Mouse (Mus musculus) hindlimb bud, embryonic 11.5 days (tissue): Measurements from ENCODE around the gene Hspa1l.
A peak's percentile ranks its signal among the peaks of the same experiment; 100 is the strongest.
"Not testable (repeated sequence)": the region's sequence is repeated elsewhere in the genome, so short reads cannot be mapped to it uniquely, and the experiment has no call there.

Experiments
- DNase-seq: peaks from one replicate; pipeline ENCODE4 v3.0.0-alpha.2; 2012; ENCODE audit warnings: low read depth, low spot score; ENCODE audit errors: extremely low spot score

Hspa1l gene

DNA sequence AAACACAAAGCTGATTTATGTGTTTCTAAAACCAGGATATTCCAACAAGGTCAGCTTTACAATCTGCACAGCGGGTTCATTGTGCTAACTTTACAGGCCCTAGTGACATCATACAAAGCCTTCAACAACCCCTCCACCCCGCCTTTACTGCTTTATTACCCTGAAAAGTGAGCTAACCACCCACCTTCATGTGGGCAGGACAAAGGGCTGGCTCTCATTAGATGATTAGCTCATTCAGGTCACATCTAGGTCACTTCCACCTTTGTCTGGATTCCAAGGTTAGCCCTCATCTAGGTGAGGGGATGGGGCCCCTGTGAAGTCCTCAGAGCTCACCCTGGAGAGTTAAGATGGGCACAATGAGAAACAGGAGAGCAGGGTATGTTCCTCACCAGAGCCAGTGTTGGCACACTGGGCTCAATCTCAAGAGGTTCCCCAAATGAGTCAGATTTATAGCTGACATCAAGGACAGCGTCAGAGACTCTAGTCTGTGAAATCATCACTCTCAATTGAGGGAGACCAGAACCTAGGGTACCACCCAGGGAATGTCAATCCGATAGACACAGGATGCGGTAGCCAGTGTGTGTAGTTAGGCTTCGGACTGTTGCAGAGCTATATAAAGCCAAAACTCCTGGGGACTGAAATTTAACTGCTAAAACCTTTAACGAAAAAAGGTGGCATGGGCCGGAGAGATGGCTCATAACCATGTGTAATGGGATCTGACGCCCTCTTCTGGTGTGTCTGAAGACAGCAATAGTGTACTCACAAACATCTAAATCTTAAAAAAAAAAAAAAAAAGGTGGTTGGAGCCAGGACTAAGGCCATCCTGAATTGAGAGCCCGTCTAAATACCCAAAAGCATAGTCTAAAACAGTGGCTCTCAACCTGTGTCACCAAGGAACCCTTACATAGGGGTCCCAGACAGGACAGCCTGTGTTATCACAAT, 21.7 kb upstream of the Hspa1l start:
- no peak for DNase-seq

DNA sequence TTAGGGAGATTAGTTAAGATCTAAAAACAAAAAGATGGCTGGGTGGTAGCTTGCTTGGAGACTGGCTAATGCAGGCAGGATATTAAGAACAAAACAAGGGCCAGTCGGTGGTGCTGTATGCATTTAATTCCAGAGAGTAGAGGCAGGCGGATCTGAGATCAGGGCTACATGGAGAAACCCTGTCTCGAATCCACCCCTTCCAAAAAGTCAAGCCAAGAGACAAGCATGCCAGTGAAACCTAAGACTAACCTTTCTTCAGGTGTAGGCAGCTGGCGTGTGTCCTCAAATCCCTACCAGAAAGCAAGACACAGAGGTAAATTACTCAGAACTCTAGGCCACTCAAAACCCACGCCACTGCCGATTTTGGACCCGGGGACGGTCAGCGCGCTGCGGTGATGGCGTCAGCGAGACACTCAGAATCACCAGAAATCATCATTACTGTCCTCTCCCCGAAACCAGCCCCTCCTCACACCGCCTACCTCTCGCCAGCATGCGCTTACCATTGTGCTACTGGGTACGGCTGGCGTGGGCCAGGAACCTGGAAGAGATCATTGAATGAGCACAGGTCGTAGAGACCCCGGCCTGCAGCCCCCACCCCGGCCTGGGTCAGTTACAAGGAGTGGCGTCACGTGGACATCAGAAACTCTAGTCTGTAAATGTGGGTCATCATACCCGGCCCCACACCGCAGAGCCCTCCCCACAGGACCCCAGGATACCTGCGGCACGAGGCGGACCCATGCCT, 20.7 kb upstream of the Hspa1l start:
- DNase-seq, result no peak

DNA sequence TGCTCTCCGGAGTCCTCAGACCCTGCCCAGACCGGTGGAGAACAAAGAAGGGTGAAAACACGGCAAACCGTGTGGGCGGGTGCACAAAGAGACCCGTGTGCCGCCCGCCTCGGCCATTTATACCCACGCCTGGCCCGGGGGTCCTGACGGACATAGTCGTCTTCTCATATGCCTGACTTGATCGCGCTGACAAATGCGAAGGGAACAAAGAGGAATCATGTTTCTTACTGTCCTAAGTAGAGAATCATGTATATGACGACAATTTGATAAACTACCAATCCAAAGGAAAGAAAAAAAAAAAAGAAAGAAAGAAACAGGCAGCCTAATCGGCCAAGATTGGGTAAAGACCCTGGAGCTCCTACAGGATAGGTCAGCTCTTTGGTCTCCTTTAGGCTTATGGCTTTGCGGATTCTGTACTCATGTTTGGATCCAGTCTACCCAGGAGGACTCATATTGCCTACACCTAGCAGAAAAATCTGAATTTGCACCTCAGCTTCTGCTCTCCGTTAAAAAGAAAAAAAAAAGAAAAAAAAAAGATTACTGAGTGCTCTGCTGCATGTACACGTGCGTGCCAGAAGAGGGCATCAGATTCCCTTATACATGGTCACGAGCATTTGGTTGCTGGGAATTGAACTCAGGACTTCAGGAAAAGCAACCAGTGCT, 20.0 kb upstream of the Hspa1l start:
- peak; percentile 96 for DNase-seq

DNA sequence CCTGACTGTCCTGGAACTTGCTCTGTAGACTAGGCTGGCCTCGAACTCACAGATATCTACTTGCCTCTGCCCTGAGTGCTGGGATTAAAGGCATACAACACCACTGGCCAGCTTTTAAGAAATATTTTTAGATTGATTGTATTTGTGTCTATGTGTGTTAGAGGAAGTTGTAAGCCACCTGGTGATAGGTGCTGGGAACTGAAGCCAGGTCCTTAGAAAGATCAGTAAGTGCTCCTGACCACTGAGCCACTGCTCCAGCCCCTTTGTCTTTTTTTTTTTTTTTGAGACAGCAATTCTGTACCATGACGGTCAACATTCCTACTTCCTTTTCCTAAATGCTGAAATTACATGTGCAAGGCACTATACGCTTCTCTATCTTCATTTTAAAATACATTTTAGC, 19.2 kb upstream of the Hspa1l start:
- DNase-seq, result no peak

DNA sequence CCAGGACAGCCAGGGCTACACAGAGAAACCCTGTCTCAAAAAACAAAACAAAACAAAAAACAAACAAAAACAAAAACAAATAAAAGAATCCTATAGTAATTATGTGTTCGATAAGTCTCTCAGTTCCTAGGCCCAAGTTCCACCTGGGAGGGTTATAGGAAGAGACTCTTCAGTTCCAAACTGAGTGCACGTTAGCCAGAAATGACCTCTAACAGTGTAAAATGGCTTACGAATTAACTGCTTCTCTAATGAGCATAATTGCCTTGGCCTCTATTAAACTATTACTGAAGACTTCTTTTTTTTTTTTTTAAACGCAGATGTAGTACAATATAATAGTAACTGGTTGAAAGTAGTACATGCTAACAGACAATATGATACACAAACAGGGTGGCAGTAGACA, 18.6 kb upstream of the Hspa1l start:
- DNase-seq, result no peak

DNA sequence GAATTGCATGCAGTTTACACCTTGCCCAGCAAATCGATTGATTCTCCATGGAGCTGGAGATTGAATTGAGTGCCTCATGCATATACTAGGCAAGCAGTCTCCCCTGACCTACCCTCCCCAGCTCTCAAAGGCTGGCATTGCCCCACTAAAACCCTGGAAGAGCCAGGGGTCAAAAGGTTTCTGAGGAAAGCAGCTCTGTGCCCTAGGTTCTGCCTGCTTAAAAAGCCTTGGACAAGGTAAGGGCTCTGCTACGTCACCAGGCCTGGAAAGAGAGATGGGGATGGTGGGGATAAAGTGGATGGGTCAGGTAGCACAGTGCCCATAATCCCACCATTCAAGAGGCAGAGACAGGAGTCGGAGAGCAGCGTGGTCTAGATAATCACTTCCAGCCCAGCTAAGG, 17.7 kb upstream of the Hspa1l start:
- no peak for DNase-seq

DNA sequence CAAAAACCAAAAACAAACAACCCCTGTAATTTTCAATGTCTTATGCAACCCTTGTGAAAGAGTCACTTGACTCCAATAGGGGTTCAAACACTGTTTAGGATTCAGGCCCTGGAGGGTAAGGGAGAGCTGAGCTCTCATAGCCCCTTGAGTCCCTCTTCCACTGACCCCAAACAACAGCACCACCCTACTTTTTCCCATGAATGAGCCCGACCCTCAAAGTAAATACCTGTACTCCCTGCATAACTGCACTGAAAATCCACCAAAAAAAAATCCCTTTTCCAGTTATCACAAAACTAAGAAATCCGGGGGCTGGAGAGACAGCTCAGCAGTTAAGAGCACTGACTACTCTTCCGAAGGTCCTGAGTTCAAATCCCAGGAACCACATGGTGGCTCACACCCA, 16.6 kb upstream of the Hspa1l start:
- no peak for DNase-seq

DNA sequence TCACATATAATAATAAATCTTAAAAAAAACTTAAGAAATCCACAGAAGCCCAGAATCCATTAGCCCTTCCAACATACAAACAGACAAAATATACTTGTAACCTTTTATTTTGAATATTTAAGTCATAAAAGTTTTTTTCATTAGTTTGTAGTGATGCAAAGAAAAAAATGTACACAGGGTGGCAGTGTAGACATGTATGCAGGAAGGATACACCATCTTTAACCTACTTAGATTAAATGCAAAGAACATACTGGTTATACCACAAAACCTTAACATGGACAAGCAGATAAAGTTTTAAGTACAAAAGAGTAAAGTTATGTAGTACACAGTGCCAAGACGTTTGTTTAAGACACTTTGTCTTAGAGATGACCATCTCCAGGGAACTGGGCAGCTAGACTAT, 16.2 kb upstream of the Hspa1l start:
- DNase-seq, result no peak

DNA sequence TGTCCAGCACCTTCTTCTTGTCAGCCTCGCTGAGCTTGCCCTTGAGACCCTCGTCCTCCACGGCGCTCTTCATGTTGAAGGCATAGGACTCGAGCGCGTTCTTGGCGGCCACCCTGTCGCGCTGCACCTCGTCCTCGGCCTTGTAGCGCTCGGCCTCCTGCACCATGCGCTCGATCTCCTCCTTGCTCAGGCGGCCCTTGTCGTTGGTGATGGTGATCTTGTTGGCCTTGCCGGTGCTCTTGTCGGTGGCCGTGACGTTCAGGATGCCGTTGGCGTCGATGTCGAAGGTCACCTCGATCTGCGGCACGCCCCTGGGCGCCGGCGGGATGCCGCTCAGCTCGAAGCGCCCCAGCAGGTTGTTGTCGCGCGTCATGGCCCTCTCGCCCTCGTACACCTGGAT, 15.2 kb upstream of the Hspa1l start:
- DNase-seq, result not testable (repeated sequence)

DNA sequence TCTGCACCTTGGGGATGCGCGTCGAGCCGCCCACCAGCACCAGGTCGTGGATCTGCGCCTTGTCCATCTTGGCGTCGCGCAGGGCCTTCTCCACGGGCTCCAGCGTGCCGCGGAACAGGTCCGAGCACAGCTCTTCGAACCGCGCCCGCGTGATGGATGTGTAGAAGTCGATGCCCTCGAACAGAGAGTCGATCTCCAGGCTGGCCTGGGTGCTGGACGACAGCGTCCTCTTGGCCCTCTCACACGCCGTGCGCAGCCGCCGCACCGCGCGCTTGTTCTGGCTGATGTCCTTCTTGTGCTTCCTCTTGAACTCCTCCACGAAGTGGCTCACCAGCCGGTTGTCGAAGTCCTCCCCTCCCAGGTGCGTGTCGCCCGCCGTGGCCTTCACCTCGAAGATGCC, 14.5 kb upstream of the Hspa1l start:
- DNase-seq, result not testable (repeated sequence)

DNA sequence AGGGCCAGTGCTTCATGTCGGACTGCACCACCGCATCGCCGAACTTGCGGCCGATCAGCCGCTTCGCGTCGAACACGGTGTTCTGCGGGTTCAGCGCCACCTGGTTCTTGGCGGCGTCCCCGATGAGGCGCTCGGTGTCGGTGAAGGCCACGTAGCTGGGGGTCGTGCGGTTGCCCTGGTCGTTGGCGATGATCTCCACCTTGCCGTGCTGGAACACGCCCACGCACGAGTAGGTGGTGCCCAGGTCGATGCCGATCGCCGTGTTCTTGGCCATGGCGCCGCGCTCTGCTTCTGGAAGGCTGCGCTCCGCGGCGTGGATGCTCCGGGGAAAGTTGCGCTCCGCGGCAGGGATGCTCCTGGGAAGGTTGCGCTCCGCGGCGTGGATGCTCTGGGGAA, 13.8 kb upstream of the Hspa1l start:
- not testable (repeated sequence) for DNase-seq

DNA sequence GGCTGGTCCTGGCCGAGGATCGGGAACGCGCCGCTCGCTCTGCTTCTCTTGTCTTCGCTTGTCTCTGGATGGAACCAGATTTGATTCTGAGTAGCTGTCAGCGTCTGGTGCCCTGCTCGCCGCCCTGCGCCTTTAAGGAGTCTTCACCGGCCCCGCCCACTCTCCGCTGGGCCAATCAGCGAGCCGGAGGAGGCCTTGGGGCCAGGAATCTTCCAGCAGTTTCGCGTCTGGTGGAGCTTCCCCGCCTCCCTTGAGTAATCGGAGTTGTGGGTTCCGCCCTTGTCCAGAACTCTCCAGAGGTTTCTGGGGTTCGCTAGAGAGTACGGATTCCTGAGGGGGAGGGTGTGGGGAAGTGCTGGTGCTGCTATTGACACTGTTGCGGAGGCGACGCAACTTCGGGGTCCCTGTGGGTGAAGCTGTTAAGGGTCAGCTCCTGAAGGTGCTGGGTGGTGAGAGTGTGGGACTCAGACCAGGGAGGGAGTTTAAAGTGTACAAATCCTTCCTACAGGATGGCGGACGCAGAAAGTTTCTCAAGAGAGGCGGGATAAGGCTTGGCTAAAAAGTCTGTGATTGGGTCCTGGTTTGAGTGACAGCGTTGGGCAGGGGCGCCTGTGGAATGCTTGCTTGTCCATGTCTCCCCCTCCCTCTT, 13.2 kb upstream of the Hspa1l start, which contains the start of gene Hspa1b:
Hspa1b (minus strand) TSS at position 109 of the 649 bp plus-strand sequence.
- not testable (repeated sequence) for DNase-seq

DNA sequence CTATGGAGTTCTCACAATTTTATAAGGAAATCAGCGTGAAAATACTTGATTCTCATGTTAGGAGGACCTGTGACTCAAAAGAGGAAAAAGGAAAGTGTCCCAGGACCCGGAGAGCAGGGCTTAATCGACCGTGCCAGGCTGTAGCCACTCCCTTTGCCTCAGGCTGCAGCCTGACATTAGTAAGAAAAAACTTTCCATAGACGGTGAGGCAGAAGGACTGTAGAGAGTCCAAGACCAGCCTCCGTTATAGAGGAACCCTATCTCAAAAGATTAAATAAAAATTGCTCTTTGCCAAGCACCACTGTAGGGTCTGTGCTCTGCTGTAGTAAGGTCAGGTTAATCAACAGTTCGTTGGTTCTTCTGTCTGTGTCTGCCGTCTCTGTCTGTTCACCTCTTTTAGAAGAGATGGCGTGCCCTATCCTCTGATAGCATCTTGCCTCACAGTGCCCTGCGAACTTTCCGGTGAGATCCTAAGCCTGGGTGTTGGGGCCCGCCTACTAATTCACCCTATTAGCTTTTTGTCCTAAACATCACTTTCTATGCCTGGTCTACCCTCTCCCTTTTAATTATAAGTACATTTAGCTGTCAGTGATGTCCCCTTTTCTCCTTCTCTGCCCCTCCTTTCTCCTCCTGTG, 12.5 kb upstream of the Hspa1l start:
- DNase-seq, result no peak

DNA sequence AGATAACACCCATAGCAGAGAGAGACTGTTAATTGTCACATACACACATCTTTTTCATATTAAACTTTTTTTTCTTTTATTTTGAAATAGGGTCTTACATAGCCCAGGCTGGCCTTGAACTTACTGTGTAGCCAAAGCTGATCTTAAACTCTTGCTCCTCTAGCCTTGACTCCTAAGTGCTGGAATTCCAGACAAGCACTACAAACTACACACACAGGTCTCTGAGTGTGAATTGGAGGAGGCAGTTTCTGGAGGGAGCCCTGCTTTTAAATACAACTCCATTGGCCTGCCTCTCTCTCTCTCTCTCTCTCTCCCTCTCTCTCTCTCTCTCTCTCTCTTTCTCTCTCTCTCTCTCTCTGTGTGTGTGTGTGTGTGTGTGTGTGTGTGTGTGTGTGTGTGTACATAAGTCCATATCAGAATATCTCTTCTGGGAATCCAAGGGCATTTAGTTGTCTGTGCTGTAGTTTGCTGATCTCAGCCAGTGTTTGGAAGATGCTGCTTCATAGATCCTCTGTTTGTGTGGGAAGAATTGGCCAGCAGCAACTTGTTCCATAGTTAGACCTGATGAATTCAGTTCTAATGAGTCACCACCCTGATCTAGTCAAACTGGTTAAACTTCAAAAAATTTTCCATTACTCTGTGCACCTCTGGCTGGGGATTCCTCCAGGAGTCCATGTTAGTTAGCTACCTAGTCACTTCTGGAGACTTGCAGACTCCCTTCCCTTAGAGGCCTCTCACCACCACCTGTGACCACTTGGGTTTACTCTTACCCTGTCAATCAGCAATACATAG, 11.6 kb upstream of the Hspa1l start:
- DNase-seq, result no peak

DNA sequence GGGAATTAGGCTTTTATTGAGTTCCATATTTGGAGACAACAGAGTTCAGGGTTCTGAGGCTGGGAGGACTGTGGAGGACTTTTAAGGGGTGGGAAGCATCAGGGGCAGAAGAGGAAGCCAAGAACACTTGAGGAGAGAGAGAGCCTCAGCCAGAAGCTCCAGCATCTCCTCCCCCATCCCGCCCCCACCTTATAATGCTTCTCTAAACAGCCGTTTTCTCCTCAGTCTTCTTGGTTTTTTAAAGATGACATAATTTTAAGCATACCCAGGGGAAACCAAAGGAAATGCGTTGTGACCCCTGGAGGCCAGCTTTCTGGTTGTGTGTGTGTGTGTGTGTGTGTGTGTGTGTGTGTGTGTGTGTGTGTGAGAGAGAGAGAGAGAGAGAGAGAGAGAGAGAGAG, 10.4 kb upstream of the Hspa1l start:
- no peak for DNase-seq

DNA sequence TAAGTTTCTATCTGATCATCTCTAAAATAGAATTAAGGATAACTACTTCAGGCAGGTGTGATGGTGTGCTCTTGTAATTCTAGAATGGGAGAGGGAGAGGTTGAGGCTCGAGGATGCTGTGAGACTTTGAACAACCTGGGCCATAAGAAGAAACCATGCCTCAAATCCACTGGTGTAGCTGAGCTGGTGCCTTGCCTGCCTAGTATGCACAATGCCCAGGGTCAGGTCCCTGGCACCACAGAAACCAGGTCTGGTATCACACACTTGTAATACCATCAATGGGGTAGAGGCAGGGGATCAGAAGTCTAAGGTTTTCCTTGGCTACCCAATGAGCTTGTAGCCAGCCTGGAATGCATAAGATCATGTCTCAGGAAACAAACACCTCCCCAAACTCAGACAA, 9.7 kb upstream of the Hspa1l start:
- DNase-seq, result no peak

DNA sequence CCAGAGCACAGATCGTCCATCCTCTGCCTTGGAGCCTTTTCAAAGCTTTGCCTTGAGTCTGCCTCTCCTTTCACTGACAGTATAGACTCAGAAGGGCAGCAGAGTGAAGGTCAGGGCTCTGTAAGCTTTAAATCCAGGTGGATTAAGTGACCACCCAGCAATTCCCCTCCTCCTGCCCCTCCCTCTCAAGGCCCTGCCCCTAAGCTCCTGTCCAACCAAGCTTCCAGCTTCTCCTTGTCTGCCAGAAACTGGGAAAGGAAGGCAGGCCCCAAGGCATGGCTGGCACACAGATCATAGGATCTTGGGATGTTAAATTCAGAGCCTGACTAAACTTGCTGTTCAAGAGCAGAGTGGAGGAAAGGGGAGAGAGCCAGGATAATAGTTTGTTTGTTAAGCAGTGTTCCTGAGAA, 7.9 kb upstream of the Hspa1l start:
- no peak for DNase-seq

DNA sequence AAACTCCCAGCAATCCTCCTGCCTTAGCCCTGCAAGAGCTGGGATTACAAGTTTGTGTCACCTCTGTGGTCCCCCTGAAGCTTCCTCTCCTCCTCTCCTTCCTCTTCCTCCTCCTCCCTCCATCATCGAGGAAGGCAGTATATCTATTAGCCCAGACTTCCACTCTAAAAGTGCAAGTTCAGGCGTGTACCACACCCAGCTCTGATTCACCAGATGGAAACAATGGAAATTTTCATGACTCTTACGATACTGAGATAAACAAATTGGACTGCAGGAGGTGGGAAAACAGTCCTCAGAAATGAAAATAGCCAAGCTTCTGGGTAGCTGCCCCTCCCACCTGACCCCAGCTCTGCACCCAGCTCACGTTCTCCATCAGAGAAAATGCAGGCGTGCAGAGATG, 6.9 kb upstream of the Hspa1l start:
- no peak for DNase-seq

DNA sequence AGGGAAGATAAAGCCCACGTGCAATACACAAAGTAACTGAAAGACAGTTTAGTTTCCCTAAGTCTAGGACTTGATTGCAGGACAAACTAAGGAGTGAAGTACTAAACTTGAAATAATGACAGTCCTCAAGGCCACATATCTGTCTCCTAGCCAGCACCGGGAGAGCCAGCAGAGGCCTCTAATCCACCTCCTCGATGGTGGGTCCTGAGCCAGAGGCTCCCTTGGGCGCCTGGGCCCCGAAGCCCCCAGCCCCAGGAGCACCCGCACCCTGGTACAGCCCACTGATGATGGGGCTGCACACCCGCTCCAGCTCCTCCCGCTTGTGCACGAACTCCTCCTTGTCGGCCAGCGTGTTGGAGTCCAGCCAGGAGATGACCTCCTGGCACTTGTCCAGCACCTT, 2.7 kb upstream of the Hspa1l start, which contains the start of gene Gm20481:
Gm20481 (plus strand) TSS at position 91 of the 400 bp plus-strand sequence.
- DNase-seq, result not testable (repeated sequence)

DNA sequence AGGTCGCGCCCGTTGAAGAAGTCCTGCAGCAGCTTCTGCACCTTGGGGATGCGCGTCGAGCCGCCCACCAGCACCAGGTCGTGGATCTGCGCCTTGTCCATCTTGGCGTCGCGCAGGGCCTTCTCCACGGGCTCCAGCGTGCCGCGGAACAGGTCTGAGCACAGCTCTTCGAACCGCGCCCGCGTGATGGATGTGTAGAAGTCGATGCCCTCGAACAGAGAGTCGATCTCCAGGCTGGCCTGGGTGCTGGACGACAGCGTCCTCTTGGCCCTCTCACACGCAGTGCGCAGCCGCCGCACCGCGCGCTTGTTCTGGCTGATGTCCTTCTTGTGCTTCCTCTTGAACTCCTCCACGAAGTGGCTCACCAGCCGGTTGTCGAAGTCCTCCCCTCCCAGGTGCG, 1.7 kb upstream of the Hspa1l start:
- DNase-seq, result not testable (repeated sequence)
